Mouse (Mus musculus): ENCODE data around the gene Slc26a8. TPM values are rescaled to one million over a fixed set of nuclear protein-coding genes. Genes with fewer than 3 reads are reported as not detected.

The Slc26a8 gene
- polyA plus RNA-seq, 1 experiment from 2014 or later: 0.75 TPM

- no peaks in the 10 kb centered on the region for H3K36me3 ChIP-seq
- H3K9ac ChIP-seq: no peak overlapping the region
- H3K27me3 ChIP-seq (replicated peaks): no peaks in the 10 kb centered on the region
- H3K4me2 ChIP-seq (replicated peaks): no peak overlapping the region
- no peak overlapping the region for H3K27ac ChIP-seq
- H3K9me3 ChIP-seq: no peaks in the 10 kb centered on the region
- H3K4me1 ChIP-seq: no peaks in the 10 kb centered on the region
- ATAC-seq (ENCODE audit: low FRiP score, low read depth): no peak
- no peak overlapping the region for H3K4me3 ChIP-seq
- 86% methylated on average over 13 of the region's 13 CpGs for WGBS
These were observed 7.5 kb downstream of the Slc26a8 start for GRCm38 (mm10) chr17:28682311-28683084.

- Histone ChIP-seq H3K4me3 (no peak overlapping the region), H3K9ac (no peak overlapping the region), H3K4me1 (no peaks in the 10 kb centered on the region), H3K4me2 (replicated peaks) (no peak overlapping the region), H3K27me3 (replicated peaks) (no peaks in the 10 kb centered on the region), H3K9me3 (no peaks in the 10 kb centered on the region), H3K36me3 (no peaks in the 10 kb centered on the region), H3K27ac (no peak overlapping the region)
- WGBS: 77% methylated on average over 6 of the region's 6 CpGs
- ATAC-seq (ENCODE audit: low FRiP score, low read depth): no peak
These were observed 30.5 kb downstream of the Slc26a8 start for GRCm38 (mm10) chr17:28659564-28659963.

- H3K9ac ChIP-seq: no peak overlapping the region
- WGBS: 61% methylated on average over 4 of the region's 4 CpGs
- no peaks in the 10 kb centered on the region for H3K4me1 ChIP-seq
- no peaks in the 10 kb centered on the region for H3K36me3 ChIP-seq
- H3K27me3 ChIP-seq (replicated peaks): no peaks in the 10 kb centered on the region
- no peak overlapping the region for H3K4me3 ChIP-seq
- H3K9me3 ChIP-seq: no peaks in the 10 kb centered on the region
- no peak overlapping the region for H3K27ac ChIP-seq
- ATAC-seq (ENCODE audit: low FRiP score, low read depth): no peak
- no peak overlapping the region for H3K4me2 ChIP-seq (replicated peaks)
These were observed 32.1 kb downstream of the Slc26a8 start for GRCm38 (mm10) chr17:28657936-28658335.

- Histone ChIP-seq H3K9me3 (no peaks in the 10 kb centered on the region), H3K4me3 (no peak overlapping the region), H3K9ac (no peak overlapping the region), H3K27ac (no peak overlapping the region), H3K4me1 (no peaks in the 10 kb centered on the region), H3K27me3 (replicated peaks) (no peaks in the 10 kb centered on the region), H3K4me2 (replicated peaks) (no peak overlapping the region), H3K36me3 (no peaks in the 10 kb centered on the region)
- 82% methylated on average over 3 of the region's 3 CpGs for WGBS
- ATAC-seq (ENCODE audit: low FRiP score, low read depth): no peak
These were observed 39.8 kb downstream of the Slc26a8 start for GRCm38 (mm10) chr17:28650268-28650667.

GRCm38 (mm10) chr17:28648607-28649370 is 41.2 kb downstream of the Slc26a8 start:
- ATAC-seq (ENCODE audit: low FRiP score, low read depth): no peak
- WGBS: 53% methylated on average over 6 of the region's 6 CpGs
- Histone ChIP-seq H3K36me3 (no peaks in the 10 kb centered on the region), H3K9me3 (no peaks in the 10 kb centered on the region), H3K9ac (no peak overlapping the region), H3K4me2 (replicated peaks) (no peak overlapping the region), H3K4me1 (no peaks in the 10 kb centered on the region), H3K27ac (no peak overlapping the region), H3K27me3 (replicated peaks) (no peaks in the 10 kb centered on the region), H3K4me3 (no peak overlapping the region)

GRCm38 (mm10) chr17:28646221-28646620 is 43.8 kb downstream of the Slc26a8 start:
- 83% methylated on average over 3 of the region's 3 CpGs for WGBS
- no peak for ATAC-seq (ENCODE audit: low FRiP score, low read depth)
- H3K27me3 ChIP-seq (replicated peaks): no peaks in the 10 kb centered on the region
- H3K9ac ChIP-seq: no peak overlapping the region
- H3K4me1 ChIP-seq: no peaks in the 10 kb centered on the region
- H3K4me2 ChIP-seq (replicated peaks): no peak overlapping the region
- H3K9me3 ChIP-seq: no peaks in the 10 kb centered on the region
- no peak overlapping the region for H3K4me3 ChIP-seq
- H3K27ac ChIP-seq: no peak overlapping the region
- no peaks in the 10 kb centered on the region for H3K36me3 ChIP-seq

DNA sequence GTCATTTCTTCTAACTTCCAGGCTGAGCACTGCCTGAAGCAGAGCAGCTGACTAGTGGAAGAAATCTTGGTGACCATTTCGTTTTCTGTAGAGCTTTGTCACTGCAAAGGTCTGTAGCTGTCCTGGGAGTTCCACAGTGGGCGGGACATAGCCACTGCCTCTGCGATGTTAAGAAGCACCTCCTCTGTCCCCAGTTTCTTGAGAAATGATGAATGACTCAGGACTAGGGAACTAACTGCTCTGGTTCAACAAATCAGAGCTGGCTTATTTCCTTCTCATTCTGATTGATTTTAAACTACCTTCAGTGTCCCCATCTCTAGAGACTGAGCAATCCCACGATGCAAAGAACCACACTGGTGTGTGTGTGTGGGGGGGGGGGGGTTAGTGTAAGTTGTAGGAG is 45.9 kb downstream of the Slc26a8 start:
- no peak overlapping the region for H3K27ac ChIP-seq
- no peaks in the 10 kb centered on the region for H3K9me3 ChIP-seq
- 51% methylated on average over 4 of the region's 4 CpGs for WGBS
- no peaks in the 10 kb centered on the region for H3K36me3 ChIP-seq
- no peak for ATAC-seq (ENCODE audit: low FRiP score, low read depth)
- no peak overlapping the region for H3K4me2 ChIP-seq (replicated peaks)
- H3K4me1 ChIP-seq: no peaks in the 10 kb centered on the region
- H3K27me3 ChIP-seq (replicated peaks): no peaks in the 10 kb centered on the region
- H3K4me3 ChIP-seq: no peak overlapping the region
- no peak overlapping the region for H3K9ac ChIP-seq

DNA sequence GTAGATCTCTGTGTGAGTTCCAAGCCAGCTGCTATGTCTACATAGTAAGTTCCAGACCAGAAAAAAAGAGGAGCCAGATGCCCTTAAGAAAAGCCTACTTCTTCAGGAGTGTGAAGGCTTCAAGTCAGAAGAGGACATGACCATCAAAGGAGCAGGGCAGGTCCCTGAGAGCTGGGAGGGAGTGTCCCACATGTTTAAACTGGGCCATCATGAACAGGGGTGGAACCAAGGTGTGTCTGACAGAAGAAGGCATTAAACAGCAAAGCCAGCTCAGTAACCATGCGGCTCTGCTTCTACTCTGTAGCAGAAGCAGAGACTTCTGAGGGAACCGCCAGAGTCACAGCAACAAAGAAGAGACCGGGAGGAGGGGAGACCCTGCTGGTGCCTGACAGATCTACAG is 46.3 kb downstream of the Slc26a8 start:
- Histone ChIP-seq H3K27ac (no peak overlapping the region), H3K9ac (no peak overlapping the region), H3K4me3 (no peak overlapping the region), H3K9me3 (no peaks in the 10 kb centered on the region), H3K27me3 (replicated peaks) (no peaks in the 10 kb centered on the region), H3K4me1 (no peaks in the 10 kb centered on the region), H3K36me3 (no peaks in the 10 kb centered on the region), H3K4me2 (replicated peaks) (no peak overlapping the region)
- whole genome bisulfite sequencing: 37% methylated on average over 3 of the region's 3 CpGs
- no peak for ATAC-seq (ENCODE audit: low FRiP score, low read depth)

DNA sequence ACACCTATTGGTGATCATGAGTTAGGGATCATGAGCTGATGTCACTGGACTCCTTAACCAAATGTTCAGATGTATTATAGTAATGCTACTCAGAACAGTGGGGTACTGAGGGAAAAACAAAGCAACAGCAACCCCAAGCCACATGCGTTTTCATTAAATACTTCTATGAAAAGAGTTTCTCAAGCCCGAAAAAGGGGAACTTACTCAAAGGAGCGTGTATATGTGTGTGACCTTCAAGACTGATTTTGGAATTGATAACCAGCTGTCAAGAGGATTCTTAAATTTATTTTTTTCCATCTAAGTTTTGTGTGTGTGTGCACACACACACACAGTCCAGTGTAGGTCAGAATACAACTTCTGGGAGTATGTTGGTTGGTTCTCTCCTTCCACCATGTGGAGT is 49.9 kb downstream of the Slc26a8 start:
- WGBS: 88% methylated on average over 3 of the region's 3 CpGs
- Histone ChIP-seq H3K9ac (no peak overlapping the region), H3K4me3 (no peak overlapping the region), H3K27me3 (replicated peaks) (no peaks in the 10 kb centered on the region), H3K36me3 (no peaks in the 10 kb centered on the region), H3K9me3 (no peaks in the 10 kb centered on the region), H3K27ac (no peak overlapping the region), H3K4me1 (no peaks in the 10 kb centered on the region), H3K4me2 (replicated peaks) (no peak overlapping the region)
- ATAC-seq (ENCODE audit: low FRiP score, low read depth): no peak

GRCm38 (mm10) chr17:28637711-28638690 is 52.0 kb downstream of the Slc26a8 start:
- no peak overlapping the region for H3K4me3 ChIP-seq
- H3K4me1 ChIP-seq: no peaks in the 10 kb centered on the region
- no peak overlapping the region for H3K9ac ChIP-seq
- no peaks in the 10 kb centered on the region for H3K9me3 ChIP-seq
- H3K27me3 ChIP-seq (replicated peaks): 0 out of 2 replicates have a peak, but pooled peaks cover 4% of the 10 kb centered on the region
- ATAC-seq (ENCODE audit: low FRiP score, low read depth): no peak
- no peak overlapping the region for H3K27ac ChIP-seq
- no peaks in the 10 kb centered on the region for H3K36me3 ChIP-seq
- WGBS: 86% methylated on average over 7 of the region's 7 CpGs
- H3K4me2 ChIP-seq (replicated peaks): no peak overlapping the region

DNA sequence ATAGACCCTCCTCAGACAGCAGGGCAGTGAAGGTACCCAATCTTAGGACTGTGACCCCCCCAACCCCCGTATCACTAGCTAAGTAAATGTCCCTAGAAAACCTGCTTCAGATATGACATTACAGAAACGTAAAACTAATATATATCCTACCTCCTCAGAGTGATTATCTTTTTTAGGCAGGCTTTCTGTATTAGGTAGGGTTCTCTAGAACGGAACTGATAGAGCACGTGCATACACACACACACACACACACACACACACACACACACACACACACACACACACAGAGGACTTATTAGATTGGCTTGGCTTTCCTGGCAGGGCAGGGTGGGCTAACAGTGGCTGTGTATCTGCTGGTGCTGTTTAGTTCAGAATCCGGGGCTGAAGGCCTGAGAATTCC is 54.2 kb downstream of the Slc26a8 start:
- Histone ChIP-seq H3K27ac (no peak overlapping the region), H3K9ac (no peak overlapping the region), H3K4me3 (no peak overlapping the region), H3K27me3 (replicated peaks) (0 out of 2 replicates have a peak, but pooled peaks cover 4% of the 10 kb centered on the region), H3K4me1 (no peaks in the 10 kb centered on the region), H3K9me3 (no peaks in the 10 kb centered on the region), H3K36me3 (no peaks in the 10 kb centered on the region), H3K4me2 (replicated peaks) (no peak overlapping the region)
- 84% methylated on average over 5 of the region's 5 CpGs for WGBS
- ATAC-seq (ENCODE audit: low FRiP score, low read depth): no peak

GRCm38 (mm10) chr17:28629125-28629524 is 60.9 kb downstream of the Slc26a8 start:
- 0 out of 2 replicates have a peak, but pooled peaks cover 4% of the 10 kb centered on the region for H3K27me3 ChIP-seq (replicated peaks)
- no peak overlapping the region for H3K9ac ChIP-seq
- no peak overlapping the region for H3K4me3 ChIP-seq
- 51% methylated on average over 3 of the region's 3 CpGs for WGBS
- no peak overlapping the region for H3K27ac ChIP-seq
- no peaks in the 10 kb centered on the region for H3K4me1 ChIP-seq
- no peak overlapping the region for H3K4me2 ChIP-seq (replicated peaks)
- H3K36me3 ChIP-seq: no peaks in the 10 kb centered on the region
- no peak for ATAC-seq (ENCODE audit: low FRiP score, low read depth)
- no peaks in the 10 kb centered on the region for H3K9me3 ChIP-seq

All from neural tube, embryonic 12.5 days (tissue).